Mouse (Mus musculus) embryonic facial prominence, embryonic 12.5 days (tissue): ENCODE data around the gene Hivep3. TPM values are rescaled to one million over a fixed set of nuclear protein-coding genes. Genes with fewer than 3 reads are reported as not detected.

ENCODE experiments used
- ATAC-seq: fragments of 200-750 bp; cut with Nextera tagmentation; 2 replicates; pipeline ENCODE4 v1.8.0; 2017; ENCODE audit not compliant: insufficient number of reproducible peaks, insufficient read depth, low FRiP score, low TSS enrichment
- H3K27ac ChIP-seq: fragments of 300-500 bp; sonication (generic); 2 replicates; pipeline ENCODE4 v1.5.1; 2016; ENCODE audit warnings: mild to moderate bottlenecking
- H3K27me3 ChIP-seq: fragments of 300-500 bp; sonication (generic); 2 replicates; pipeline ENCODE4 v1.6.1; 2016; ENCODE audit warnings: mild to moderate bottlenecking, moderate library complexity
- H3K36me3 ChIP-seq: fragments of 300-500 bp; sonication (generic); 2 replicates; pipeline ENCODE4 v1.6.1; 2016; ENCODE audit warnings: mild to moderate bottlenecking
- H3K4me1 ChIP-seq: fragments of 300-500 bp; sonication (generic); 2 replicates; pipeline ENCODE4 v1.6.1; 2016
- H3K4me2 ChIP-seq: fragments of 300-500 bp; sonication (generic); replicated peaks from 2 replicates; pipeline ENCODE4 v1.6.1; 2016; ENCODE audit warnings: mild to moderate bottlenecking, moderate library complexity
- H3K4me3 ChIP-seq: fragments of 300-500 bp; sonication (generic); 2 replicates; pipeline ENCODE4 v1.5.1; 2016; ENCODE audit warnings: mild to moderate bottlenecking
- H3K9ac ChIP-seq: fragments of 300-500 bp; sonication (generic); 2 replicates; pipeline ENCODE4 v1.6.1; 2016; ENCODE audit warnings: mild to moderate bottlenecking, moderate library complexity
- H3K9me3 ChIP-seq: fragments of 300-500 bp; sonication (generic); 2 replicates; pipeline ENCODE4 v1.6.1; 2016; ENCODE audit warnings: mild to moderate bottlenecking, moderate library complexity
- WGBS: fragments of 180-500 bp; shearing (Covaris S2); methylation state at CpG from one replicate; pipeline ENCODE4 v1.1.7; 2016; 5-methylcytosine and 5-hydroxymethylcytosine counted together
- polyA plus RNA-seq: library from polyadenylated mRNA; unstranded; fragments of >200 nt; fragmentation: Nextera tagmentation; extraction: Ambion mirVana; gene quantifications from 2 replicates; pipeline ENCODE4 v1.2.1, GENCODE M21; 2016

Gene Hivep3
- polyA plus RNA-seq, 1 experiment from 2014 or later, result 3.2 TPM

- Histone ChIP-seq H3K9ac (no peak overlapping the region), H3K4me2 (no peak overlapping the region), H3K36me3 (no peaks in the 10 kb centered on the region), H3K9me3 (no peaks in the 10 kb centered on the region), H3K27ac (no peak overlapping the region), H3K4me3 (no peak overlapping the region), H3K27me3 (no peaks in the 10 kb centered on the region), H3K4me1 (peaks cover 13% of the 10 kb centered on the region)
- 85% methylated on average over 5 of the region's 5 CpGs for WGBS
- no peak for ATAC-seq
Measured at GRCm38 (mm10) chr4:120044612-120045011, 311.0 kb downstream of the Hivep3 start.

GRCm38 (mm10) chr4:120045131-120045537, 311.6 kb downstream of the Hivep3 start:
- Histone ChIP-seq H3K27ac (no peak overlapping the region), H3K4me2 (no peak overlapping the region), H3K4me3 (no peak overlapping the region), H3K27me3 (no peaks in the 10 kb centered on the region), H3K9ac (no peak overlapping the region), H3K9me3 (no peaks in the 10 kb centered on the region), H3K36me3 (no peaks in the 10 kb centered on the region), H3K4me1 (peaks cover 13% of the 10 kb centered on the region)
- no peak for ATAC-seq
- 41% methylated on average over 5 of the region's 5 CpGs for WGBS

GRCm38 (mm10) chr4:120045871-120046270, 312.3 kb downstream of the Hivep3 start:
- H3K9ac ChIP-seq, result no peak overlapping the region
- WGBS, result 89% methylated on average over 7 of the region's 7 CpGs
- no peaks in the 10 kb centered on the region for H3K9me3 ChIP-seq
- H3K4me2 ChIP-seq, result no peak overlapping the region
- no peaks in the 10 kb centered on the region for H3K36me3 ChIP-seq
- H3K27me3 ChIP-seq, result no peaks in the 10 kb centered on the region
- no peak for ATAC-seq
- H3K4me3 ChIP-seq, result no peak overlapping the region
- no peak overlapping the region for H3K27ac ChIP-seq
- peaks cover 13% of the 10 kb centered on the region for H3K4me1 ChIP-seq

- ATAC-seq, result peak; percentile 38; the same call in 1 of the 2 replicates
- Histone ChIP-seq H3K27ac (no peak overlapping the region), H3K4me2 (no peak overlapping the region), H3K9me3 (no peaks in the 10 kb centered on the region), H3K27me3 (no peaks in the 10 kb centered on the region), H3K36me3 (no peaks in the 10 kb centered on the region), H3K4me3 (no peak overlapping the region), H3K9ac (no peak overlapping the region), H3K4me1 (peaks cover 13% of the 10 kb centered on the region)
- 25% methylated on average over 4 of the region's 4 CpGs for WGBS
Measured at GRCm38 (mm10) chr4:120047060-120047459, 313.5 kb downstream of the Hivep3 start.

GRCm38 (mm10) chr4:120048274-120048673, 314.7 kb downstream of the Hivep3 start:
- no peak for ATAC-seq
- Histone ChIP-seq H3K9ac (no peak overlapping the region), H3K36me3 (no peaks in the 10 kb centered on the region), H3K9me3 (no peaks in the 10 kb centered on the region), H3K4me2 (no peak overlapping the region), H3K27ac (no peak overlapping the region), H3K27me3 (no peaks in the 10 kb centered on the region), H3K4me1 (peaks cover 13% of the 10 kb centered on the region), H3K4me3 (no peak overlapping the region)
- WGBS, result 69% methylated on average over 4 of the region's 4 CpGs

- no peak overlapping the region for H3K9ac ChIP-seq
- H3K4me1 ChIP-seq, result peaks cover 13% of the 10 kb centered on the region
- no peak overlapping the region for H3K27ac ChIP-seq
- 95% methylated on average over 3 of the region's 3 CpGs for WGBS
- no peak for ATAC-seq
- H3K4me2 ChIP-seq, result no peak overlapping the region
- no peaks in the 10 kb centered on the region for H3K36me3 ChIP-seq
- H3K9me3 ChIP-seq, result no peaks in the 10 kb centered on the region
- H3K27me3 ChIP-seq, result no peaks in the 10 kb centered on the region
- H3K4me3 ChIP-seq, result no peak overlapping the region
Measured at GRCm38 (mm10) chr4:120049857-120050256, 316.3 kb downstream of the Hivep3 start.

- ATAC-seq, result no peak
- H3K4me1 ChIP-seq, result no peaks in the 10 kb centered on the region
Measured at GRCm38 (mm10) chr4:120052481-120052880, 318.9 kb downstream of the Hivep3 start.

GRCm38 (mm10) chr4:120053026-120054005, 319.7 kb downstream of the Hivep3 start:
- ATAC-seq, result no peak
- 92% methylated on average over 11 of the region's 11 CpGs for WGBS
- H3K36me3 ChIP-seq, result no peaks in the 10 kb centered on the region

More at GRCm38 (mm10) chr4:120052481-120052880, 318.9 kb downstream of the Hivep3 start:
- Histone ChIP-seq H3K27ac (no peak overlapping the region), H3K9ac (no peak overlapping the region), H3K36me3 (no peaks in the 10 kb centered on the region), H3K27me3 (no peaks in the 10 kb centered on the region), H3K9me3 (no peaks in the 10 kb centered on the region), H3K4me2 (no peak overlapping the region), H3K4me3 (no peak overlapping the region)

GRCm38 (mm10) chr4:120054145-120054544, 320.6 kb downstream of the Hivep3 start:
- 45% methylated on average over 9 of the region's 9 CpGs for WGBS
- Histone ChIP-seq H3K9me3 (no peaks in the 10 kb centered on the region), H3K4me2 (no peak overlapping the region), H3K9ac (no peak overlapping the region), H3K4me1 (no peaks in the 10 kb centered on the region), H3K36me3 (no peaks in the 10 kb centered on the region), H3K27ac (no peak overlapping the region), H3K27me3 (no peaks in the 10 kb centered on the region), H3K4me3 (no peak overlapping the region)
- no peak for ATAC-seq

More at GRCm38 (mm10) chr4:120053026-120054005, 319.7 kb downstream of the Hivep3 start:
- Histone ChIP-seq H3K4me1 (no peaks in the 10 kb centered on the region), H3K9me3 (no peaks in the 10 kb centered on the region), H3K4me2 (no peak overlapping the region), H3K27me3 (no peaks in the 10 kb centered on the region), H3K27ac (no peak overlapping the region), H3K9ac (no peak overlapping the region), H3K4me3 (no peak overlapping the region)

GRCm38 (mm10) chr4:120056451-120056850, 322.9 kb downstream of the Hivep3 start:
- H3K9ac ChIP-seq, result no peak overlapping the region
- H3K27ac ChIP-seq, result no peak overlapping the region
- no peaks in the 10 kb centered on the region for H3K9me3 ChIP-seq
- WGBS, result 95% methylated on average over 9 of the region's 9 CpGs
- no peak overlapping the region for H3K4me2 ChIP-seq
- H3K4me3 ChIP-seq, result no peak overlapping the region
- no peaks in the 10 kb centered on the region for H3K36me3 ChIP-seq
- H3K27me3 ChIP-seq, result no peaks in the 10 kb centered on the region
- no peaks in the 10 kb centered on the region for H3K4me1 ChIP-seq
- no peak for ATAC-seq

GRCm38 (mm10) chr4:120057529-120057928, 323.9 kb downstream of the Hivep3 start:
- H3K4me1 ChIP-seq, result no peaks in the 10 kb centered on the region
- 78% methylated on average over 8 of the region's 8 CpGs for WGBS

GRCm38 (mm10) chr4:120058157-120058556, 324.6 kb downstream of the Hivep3 start:
- Histone ChIP-seq H3K9me3 (no peaks in the 10 kb centered on the region), H3K4me3 (no peak overlapping the region), H3K4me2 (no peak overlapping the region), H3K4me1 (no peaks in the 10 kb centered on the region), H3K9ac (no peak overlapping the region), H3K27ac (no peak overlapping the region), H3K36me3 (no peaks in the 10 kb centered on the region), H3K27me3 (no peaks in the 10 kb centered on the region)
- ATAC-seq, result no peak
- 82% methylated on average over 3 of the region's 3 CpGs for WGBS

More at GRCm38 (mm10) chr4:120057529-120057928, 323.9 kb downstream of the Hivep3 start:
- Histone ChIP-seq H3K4me2 (no peak overlapping the region), H3K4me3 (no peak overlapping the region), H3K9me3 (no peaks in the 10 kb centered on the region), H3K27me3 (no peaks in the 10 kb centered on the region), H3K9ac (no peak overlapping the region), H3K27ac (no peak overlapping the region), H3K36me3 (no peaks in the 10 kb centered on the region)
- ATAC-seq, result no peak
